Mouse (Mus musculus): ENCODE measurements around the gene Mgme1.
A peak's percentile ranks its signal among the peaks of the same experiment; 100 is the strongest.

Gene Mgme1

DNA sequence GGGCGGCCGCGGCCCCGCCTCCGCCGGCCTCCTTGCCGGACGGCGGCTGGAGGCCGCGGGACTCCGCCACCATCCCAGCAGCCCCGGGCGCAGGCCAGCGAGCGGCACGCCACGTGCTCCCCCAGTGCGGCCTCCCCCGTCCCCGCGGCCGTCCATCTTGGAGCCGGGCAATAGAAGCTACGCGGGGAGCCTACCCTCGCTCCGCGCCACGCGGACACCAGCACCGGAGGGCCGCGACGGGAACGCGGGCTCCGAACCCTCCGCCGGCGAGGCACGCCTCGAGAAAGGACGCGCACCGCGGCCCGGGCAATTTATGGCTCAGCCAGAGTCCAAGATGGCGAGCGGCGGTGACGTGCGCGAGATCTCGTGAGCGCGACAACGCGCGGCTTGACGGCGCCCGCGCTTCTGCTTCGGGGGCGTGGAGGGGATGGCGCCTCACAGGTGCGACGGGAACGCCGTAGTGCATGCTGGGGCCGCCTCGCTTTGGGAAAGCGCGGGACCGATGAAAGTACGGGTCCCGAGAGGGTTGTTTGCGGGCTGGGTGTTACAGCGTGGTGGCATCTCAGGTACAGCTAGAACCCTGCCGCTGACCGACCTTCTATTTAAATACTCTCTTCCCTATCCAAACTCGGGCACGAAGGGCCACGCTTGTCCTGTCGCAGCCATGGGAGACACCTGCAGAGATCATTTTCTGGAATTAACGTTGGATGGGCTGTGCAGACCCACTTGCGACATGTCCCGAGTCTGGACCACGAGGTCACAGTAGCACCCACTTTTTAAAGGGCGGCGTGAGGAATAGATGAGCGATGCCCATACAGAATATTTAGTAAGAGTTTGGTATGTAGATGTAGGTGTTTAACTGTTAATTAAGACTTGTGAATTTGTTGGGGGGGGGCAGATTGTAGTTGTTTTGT, at the start of gene Mgme1, which contains the start of gene Snx5:
Gene Mgme1 (plus strand): TSS at position 157 of the 914 bp plus-strand sequence.
Gene Snx5 (minus strand): TSS at position 400 of the 914 bp plus-strand sequence.
- DNase-seq = peak; percentile 96

DNA sequence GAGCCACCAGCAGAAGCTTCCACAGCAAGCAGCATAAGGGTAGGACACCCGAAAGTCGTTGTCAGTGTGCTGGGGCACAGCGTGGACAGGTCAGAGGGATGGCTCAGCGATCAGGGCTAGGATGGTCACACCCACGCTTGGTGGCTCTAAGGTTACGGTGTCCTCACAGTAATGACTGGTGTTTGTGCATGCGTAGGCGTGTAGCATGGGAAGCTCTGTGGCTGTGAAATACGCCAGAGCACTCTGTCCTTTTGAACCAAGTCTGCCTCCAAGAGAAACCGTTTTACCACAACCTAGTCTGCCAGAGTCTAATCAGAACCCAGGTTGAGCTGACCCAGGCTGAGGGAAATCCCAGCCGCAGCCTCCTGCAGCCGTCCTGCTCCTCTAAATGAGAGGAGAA, 46.1 kb upstream of the Mgme1 start:
- DNase-seq = no peak

DNA sequence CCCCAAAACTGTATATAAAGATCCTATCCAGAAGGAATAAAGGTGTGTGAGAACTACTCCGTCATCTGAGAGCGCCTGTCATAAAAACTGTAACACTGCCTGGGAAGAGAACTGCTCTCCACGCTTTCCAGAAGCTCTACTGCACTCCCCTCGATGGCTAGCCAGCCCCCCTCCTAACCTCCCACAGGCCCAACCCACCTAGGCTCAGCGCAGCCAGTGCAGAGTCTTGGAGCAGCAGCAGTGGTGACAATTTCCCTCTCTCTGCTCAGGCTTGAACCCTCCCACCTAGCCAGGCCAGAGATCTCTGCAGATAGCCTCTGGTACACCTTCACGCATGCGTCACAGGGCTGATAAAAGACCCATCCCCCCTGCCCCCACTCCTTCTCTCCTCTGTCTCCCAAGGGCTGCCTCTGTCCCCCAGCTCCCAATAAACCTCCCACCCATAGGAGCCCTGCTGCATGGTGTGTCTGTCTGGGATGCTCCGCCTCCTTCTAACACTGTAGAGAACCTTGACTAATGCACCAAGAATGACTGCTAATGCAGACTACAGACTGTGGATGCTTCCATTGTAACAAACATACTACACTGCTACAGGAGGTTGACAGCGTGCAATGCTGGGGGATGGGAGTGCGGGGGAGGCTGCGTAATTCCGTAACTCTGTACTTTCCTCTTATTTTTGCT, 43.4 kb upstream of the Mgme1 start:
- DNase-seq = no peak

DNA sequence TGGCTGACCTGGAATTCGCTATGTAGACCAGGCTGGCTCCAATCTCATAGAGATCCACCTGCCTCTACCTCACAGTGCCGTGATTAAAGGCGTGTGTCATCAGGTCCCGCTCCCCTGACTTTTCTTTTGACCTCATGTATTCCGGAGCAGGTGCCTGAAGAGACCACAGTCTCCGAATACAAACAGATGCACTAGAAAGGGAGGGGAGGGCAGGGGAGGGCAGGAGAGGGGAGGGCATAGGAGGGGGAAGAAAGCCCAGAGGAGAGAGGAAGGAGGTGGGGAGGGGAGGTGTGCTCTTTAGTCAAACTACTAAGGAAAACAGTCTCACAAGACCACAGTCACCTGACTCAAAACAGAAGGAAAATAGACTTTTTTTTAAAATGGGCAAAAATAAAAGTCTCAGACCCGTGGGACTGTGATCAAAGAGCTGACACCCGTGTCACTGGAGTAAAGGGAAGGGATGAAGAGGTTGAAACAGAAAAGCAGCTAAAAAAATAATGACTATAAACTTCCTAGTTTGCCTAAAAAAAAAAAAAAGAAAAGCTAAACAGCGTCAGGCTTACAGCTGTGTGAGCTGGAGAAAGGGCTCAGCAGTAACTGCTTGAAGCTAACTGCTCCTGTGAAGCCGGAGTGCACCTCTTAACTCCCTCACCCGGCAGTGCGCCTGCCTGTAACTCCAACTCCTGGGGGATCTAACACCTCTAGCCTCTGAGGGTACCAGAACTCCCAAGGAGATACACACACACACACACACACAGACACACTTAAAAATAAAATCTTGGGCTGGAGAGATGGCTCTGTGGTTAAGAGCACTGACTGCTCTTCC, 41.7 kb upstream of the Mgme1 start:
- DNase-seq = no peak

GRCm38 (mm10) chr2:144229647-144230046, 40.8 kb upstream of the Mgme1 start:
- DNase-seq = no peak

DNA sequence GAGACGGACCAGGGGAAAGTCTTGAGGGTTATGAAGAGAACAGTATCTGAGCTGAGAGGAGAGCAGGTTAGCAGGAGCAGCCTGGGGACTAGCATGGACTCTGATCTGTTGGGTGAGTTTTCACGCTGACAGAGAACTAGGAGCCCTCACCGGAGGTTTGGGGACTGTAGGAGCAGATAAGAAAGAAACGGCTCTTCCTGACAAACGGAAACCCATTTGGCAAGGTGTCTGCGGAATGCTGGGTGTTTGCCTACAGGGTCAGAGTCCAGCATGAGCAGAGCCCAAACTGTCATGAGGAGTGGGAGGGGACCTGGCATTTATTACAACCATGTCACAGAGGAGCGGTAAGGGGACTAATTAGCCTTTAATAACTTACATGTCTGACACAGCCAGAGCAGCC, 40.0 kb upstream of the Mgme1 start:
- no peak for DNase-seq

- no peak for DNase-seq
Measured at GRCm38 (mm10) chr2:144231115-144231514, 39.3 kb upstream of the Mgme1 start.

GRCm38 (mm10) chr2:144233534-144233933, 36.9 kb upstream of the Mgme1 start:
- no peak for DNase-seq

GRCm38 (mm10) chr2:144235776-144236175, 34.7 kb upstream of the Mgme1 start:
- DNase-seq = no peak

DNA sequence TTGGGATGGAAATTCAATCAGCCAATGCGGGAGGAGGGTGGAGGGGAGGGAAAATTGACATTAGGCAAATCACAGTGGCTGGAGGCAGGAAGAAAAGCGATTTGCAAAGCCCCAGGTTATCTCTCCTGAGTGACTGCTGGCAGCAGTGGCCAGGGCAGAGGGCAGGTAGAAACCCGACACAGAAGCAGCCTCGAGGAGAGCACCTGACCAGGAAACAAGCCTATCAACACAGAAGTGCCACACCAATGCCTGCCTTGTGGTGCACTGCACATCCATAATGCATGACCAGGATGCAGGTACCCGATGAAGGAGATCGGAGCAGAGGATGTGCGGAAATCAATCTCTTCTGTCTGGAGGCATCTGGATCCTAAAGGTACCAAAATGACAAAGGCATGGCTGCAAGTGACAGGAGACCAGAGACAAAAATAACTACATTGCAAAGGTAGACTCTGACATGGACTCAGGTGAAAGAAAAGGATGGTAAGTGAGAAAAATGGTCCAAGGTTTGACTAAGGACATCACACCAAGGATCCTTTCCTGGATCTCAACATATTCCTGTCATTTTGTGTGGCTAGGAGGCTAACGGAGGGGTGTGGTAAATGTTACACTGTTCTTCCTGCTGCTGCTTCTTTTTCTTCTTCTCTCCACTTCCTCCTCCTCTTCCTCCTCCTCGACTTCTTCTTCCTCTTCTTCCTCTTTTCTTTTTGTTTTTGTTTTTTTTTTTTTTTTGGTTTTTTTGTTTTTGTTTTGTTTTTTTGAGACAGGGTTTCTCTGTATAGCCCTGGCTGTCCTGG, 33.5 kb upstream of the Mgme1 start:
- DNase-seq = no peak

- peak in 1 of 2 experiments; percentile 16 for DNase-seq
Measured at GRCm38 (mm10) chr2:144238341-144238740, 32.1 kb upstream of the Mgme1 start.

GRCm38 (mm10) chr2:144239318-144239717, 31.1 kb upstream of the Mgme1 start:
- DNase-seq = no peak

GRCm38 (mm10) chr2:144240095-144240899, 30.2 kb upstream of the Mgme1 start:
- DNase-seq = no peak

- no peak for DNase-seq
Measured at GRCm38 (mm10) chr2:144245464-144245863, 25.0 kb upstream of the Mgme1 start.

DNA sequence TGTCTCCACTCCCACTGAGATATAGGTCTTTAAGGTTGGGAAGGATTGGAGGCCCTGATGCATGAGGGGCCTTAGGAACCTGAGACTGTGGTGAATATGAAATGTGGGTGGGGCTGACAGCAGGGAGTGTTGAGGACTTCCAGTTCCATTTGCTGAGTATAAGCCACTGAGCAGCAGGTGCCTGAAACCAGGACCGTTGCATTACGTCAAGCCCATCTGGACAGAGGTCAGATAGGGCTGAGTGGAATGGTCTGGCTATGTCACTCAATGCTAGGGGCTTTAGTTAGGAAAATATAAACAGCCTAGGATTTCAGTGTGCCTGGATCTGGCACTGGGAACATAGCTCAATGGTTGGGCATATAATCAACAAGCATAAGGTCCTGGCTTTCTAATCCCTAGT, 24.2 kb upstream of the Mgme1 start:
- DNase-seq = no peak

GRCm38 (mm10) chr2:144247337-144247978, 23.0 kb upstream of the Mgme1 start:
- no peak for DNase-seq

GRCm38 (mm10) chr2:144248613-144249376, 21.7 kb upstream of the Mgme1 start:
- no peak for DNase-seq

GRCm38 (mm10) chr2:144250111-144250510, 20.4 kb upstream of the Mgme1 start:
- DNase-seq = no peak

- DNase-seq = no peak
Measured at GRCm38 (mm10) chr2:144262837-144263236, 7.6 kb upstream of the Mgme1 start.
